Mouse (Mus musculus) forebrain, embryonic 15.5 days (tissue): ENCODE measurements around the gene Polr2b. TPM values are rescaled to one million over a fixed set of nuclear protein-coding genes. Genes with fewer than 3 reads are reported as not detected.

Source experiments
- ATAC-seq: fragments of 200-750 bp; cut with Nextera tagmentation; replicated peaks from 2 replicates; pipeline ENCODE4 v1.8.0; 2017; ENCODE audit warnings: mild to moderate bottlenecking, moderate TSS enrichment, moderate library complexity
- H3K27ac ChIP-seq: fragments of 300-500 bp; sonication (generic); replicated peaks from 2 replicates; pipeline ENCODE4 v1.5.1; 2015; ENCODE audit warnings: mild to moderate bottlenecking, inconsistent platforms
- H3K27me3 ChIP-seq: fragments of 300-500 bp; sonication (generic); 2 replicates; pipeline ENCODE4 v1.6.1; 2015; ENCODE audit warnings: inconsistent platforms
- H3K36me3 ChIP-seq: fragments of 300-500 bp; sonication (generic); 2 replicates; pipeline ENCODE4 v1.6.1; 2015; ENCODE audit warnings: mild to moderate bottlenecking, inconsistent platforms
- H3K4me1 ChIP-seq: fragments of 300-500 bp; sonication (generic); 2 replicates; pipeline ENCODE4 v1.6.1; 2015; ENCODE audit warnings: inconsistent platforms
- H3K4me2 ChIP-seq: fragments of 300-500 bp; sonication (generic); replicated peaks from 2 replicates; pipeline ENCODE4 v1.6.1; 2015; ENCODE audit warnings: mild to moderate bottlenecking, inconsistent platforms
- H3K4me3 ChIP-seq: fragments of 300-500 bp; sonication (generic); 2 replicates; pipeline ENCODE4 v1.5.1; 2015; ENCODE audit warnings: mild to moderate bottlenecking, inconsistent platforms
- H3K9ac ChIP-seq: fragments of 300-500 bp; sonication (generic); replicated peaks from 2 replicates; pipeline ENCODE4 v1.6.1; 2015; ENCODE audit warnings: mild to moderate bottlenecking, inconsistent platforms
- H3K9me3 ChIP-seq: fragments of 300-500 bp; sonication (generic); 2 replicates; pipeline ENCODE4 v1.6.1; 2016; ENCODE audit warnings: inconsistent platforms
- WGBS: fragments of 180-500 bp; shearing (Covaris S2); methylation state at CpG from one replicate; pipeline ENCODE4 v1.1.7; 2015; ENCODE audit warnings: mixed read lengths; 5-methylcytosine and 5-hydroxymethylcytosine counted together
- polyA plus RNA-seq: library from polyadenylated mRNA; unstranded; fragments of >200 nt; fragmentation: Nextera tagmentation; extraction: Ambion mirVana; gene quantifications from 2 replicates; pipeline ENCODE4 v1.2.1, GENCODE M21; 2015

The Polr2b gene
- polyA plus RNA-seq, 1 experiment from 2014 or later, result 78.5 TPM

GRCm38 (mm10) chr5:77367682-77368081, 57.7 kb downstream of the Polr2b start:
- Histone ChIP-seq H3K9ac (no peak overlapping the region), H3K9me3 (no peaks in the 10 kb centered on the region), H3K27me3 (no peaks in the 10 kb centered on the region), H3K4me3 (no peak overlapping the region), H3K27ac (no peak overlapping the region), H3K4me2 (no peak overlapping the region), H3K36me3 (no peaks in the 10 kb centered on the region), H3K4me1 (no peaks in the 10 kb centered on the region)
- WGBS, result 53% methylated on average over 12 of the region's 12 CpGs
- ATAC-seq, result no peak

DNA sequence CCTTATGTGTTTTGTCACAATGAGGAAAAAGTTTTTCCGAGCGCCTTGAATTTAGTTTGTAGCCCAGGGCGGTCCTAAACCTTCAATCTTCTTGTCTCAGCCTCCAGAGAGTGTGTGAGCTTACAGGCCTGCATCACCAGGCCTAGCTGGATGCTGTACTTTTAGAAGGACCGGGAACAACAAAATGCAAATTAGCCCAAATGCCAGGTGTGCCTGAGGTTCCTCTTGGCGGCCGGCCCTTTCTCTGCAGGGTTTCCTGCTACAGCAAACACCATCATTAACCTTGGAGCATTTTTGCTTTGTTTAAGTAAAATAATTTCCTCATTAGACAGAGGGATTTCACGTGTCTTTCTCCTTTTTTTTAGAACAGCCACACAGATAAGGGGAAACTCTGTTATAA, 58.2 kb downstream of the Polr2b start:
- no peak for ATAC-seq
- Histone ChIP-seq H3K27ac (no peak overlapping the region), H3K9ac (no peak overlapping the region), H3K4me1 (no peaks in the 10 kb centered on the region), H3K27me3 (no peaks in the 10 kb centered on the region), H3K4me3 (no peak overlapping the region), H3K9me3 (no peaks in the 10 kb centered on the region), H3K36me3 (no peaks in the 10 kb centered on the region), H3K4me2 (no peak overlapping the region)
- 29% methylated on average over 7 of the region's 7 CpGs for WGBS

DNA sequence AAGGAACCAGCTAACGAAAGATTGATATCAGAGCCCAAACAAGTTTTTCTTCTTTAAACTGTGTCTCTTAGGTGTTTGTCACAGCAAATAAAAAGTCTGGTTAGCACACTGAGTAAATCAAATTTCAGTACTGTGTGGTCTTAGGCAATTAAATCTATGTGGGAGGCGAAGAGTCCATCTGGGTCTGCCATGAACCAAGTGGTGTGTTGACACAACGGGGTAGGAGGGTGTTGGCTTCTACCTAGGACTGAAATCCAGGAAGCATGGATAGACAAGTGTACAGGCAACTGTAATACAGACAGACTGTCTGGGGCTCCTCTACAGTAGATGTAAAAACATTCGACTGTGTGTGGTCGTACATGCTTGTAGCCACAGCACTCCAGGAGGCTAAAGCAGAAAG, 59.4 kb downstream of the Polr2b start:
- H3K4me2 ChIP-seq, result no peak overlapping the region
- no peak overlapping the region for H3K27ac ChIP-seq
- no peaks in the 10 kb centered on the region for H3K9me3 ChIP-seq
- no peaks in the 10 kb centered on the region for H3K4me1 ChIP-seq
- H3K4me3 ChIP-seq, result no peak overlapping the region
- no peaks in the 10 kb centered on the region for H3K27me3 ChIP-seq
- H3K9ac ChIP-seq, result no peak overlapping the region
- no peak for ATAC-seq
- WGBS, result 85% methylated on average over 5 of the region's 5 CpGs
- H3K36me3 ChIP-seq, result no peaks in the 10 kb centered on the region

- Histone ChIP-seq H3K27ac (no peak overlapping the region), H3K9ac (no peak overlapping the region), H3K4me3 (no peak overlapping the region), H3K27me3 (no peaks in the 10 kb centered on the region), H3K4me2 (no peak overlapping the region), H3K36me3 (no peaks in the 10 kb centered on the region), H3K4me1 (no peaks in the 10 kb centered on the region), H3K9me3 (no peaks in the 10 kb centered on the region)
- ATAC-seq, result no peak
- WGBS, result 84% methylated on average over 5 of the region's 5 CpGs
These were observed 60.5 kb downstream of the Polr2b start for GRCm38 (mm10) chr5:77370378-77370892.

DNA sequence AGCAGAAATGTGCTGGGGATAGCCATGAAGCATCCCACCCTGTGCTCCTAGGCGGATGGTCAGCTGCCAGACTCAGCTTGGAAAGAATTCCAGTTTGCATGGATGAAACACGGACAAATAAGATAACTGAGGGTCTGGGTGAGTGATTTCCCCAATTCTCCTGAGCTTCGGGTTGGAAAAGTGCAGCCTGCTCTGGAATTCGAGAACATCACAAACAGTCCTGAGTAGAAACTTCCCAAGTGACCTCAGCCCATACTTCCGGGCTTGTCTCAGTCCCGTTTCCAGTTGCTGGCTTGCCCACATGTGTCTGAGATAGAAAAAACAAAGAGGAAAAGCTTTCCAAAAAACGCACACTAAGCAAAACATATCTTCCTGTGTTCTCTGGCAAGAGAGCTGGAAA, 62.3 kb downstream of the Polr2b start:
- Histone ChIP-seq H3K27ac (no peak overlapping the region), H3K9me3 (no peaks in the 10 kb centered on the region), H3K4me2 (no peak overlapping the region), H3K27me3 (no peaks in the 10 kb centered on the region), H3K36me3 (no peaks in the 10 kb centered on the region), H3K9ac (no peak overlapping the region), H3K4me1 (no peaks in the 10 kb centered on the region), H3K4me3 (no peak overlapping the region)
- 89% methylated on average over 7 of the region's 7 CpGs for WGBS
- no peak for ATAC-seq

DNA sequence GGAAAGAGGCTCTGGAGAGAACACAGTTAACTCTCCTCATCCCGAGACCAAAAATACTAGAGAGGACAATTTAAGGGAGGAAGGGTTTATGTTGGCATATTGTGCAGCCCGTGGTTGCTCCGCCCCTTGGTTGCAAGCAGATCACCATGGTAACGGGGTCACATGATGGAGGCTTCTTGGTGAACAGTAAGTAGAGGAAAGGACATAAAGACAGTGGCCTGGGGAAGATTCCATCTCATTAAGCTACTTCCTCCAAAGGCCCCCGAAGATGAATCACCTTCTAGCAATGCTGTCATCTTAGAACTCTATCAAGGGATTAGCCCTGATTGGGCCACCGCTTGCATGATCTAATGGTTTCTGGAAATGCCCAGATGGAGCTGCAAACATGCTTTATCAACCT, 62.8 kb downstream of the Polr2b start:
- H3K4me1 ChIP-seq, result no peaks in the 10 kb centered on the region
- H3K27ac ChIP-seq, result no peak overlapping the region
- 62% methylated on average over 6 of the region's 6 CpGs for whole genome bisulfite sequencing
- no peak overlapping the region for H3K4me2 ChIP-seq
- no peaks in the 10 kb centered on the region for H3K27me3 ChIP-seq
- no peak overlapping the region for H3K9ac ChIP-seq
- no peaks in the 10 kb centered on the region for H3K9me3 ChIP-seq
- no peak overlapping the region for H3K4me3 ChIP-seq
- no peaks in the 10 kb centered on the region for H3K36me3 ChIP-seq
- ATAC-seq, result no peak

DNA sequence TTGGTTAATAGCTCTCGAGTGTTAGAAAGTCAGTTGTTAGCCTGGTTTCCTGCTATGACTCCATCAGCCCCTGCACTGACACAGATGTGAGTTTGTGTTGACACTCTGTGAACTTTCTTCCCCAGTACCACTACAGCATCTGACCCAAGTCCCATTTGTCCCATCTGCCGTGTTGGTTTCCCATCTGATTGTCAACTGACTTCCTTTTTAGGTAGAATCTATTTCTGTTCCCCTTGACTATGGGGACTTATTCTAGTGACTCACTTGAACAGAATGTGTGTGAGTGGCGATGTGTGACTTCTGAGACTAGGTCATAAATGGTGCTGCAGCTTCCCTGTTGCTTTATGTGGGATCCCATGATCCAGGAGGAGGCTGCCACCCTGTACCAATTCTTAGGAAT, 65.0 kb downstream of the Polr2b start:
- 88% methylated on average over 3 of the region's 3 CpGs for WGBS

GRCm38 (mm10) chr5:77375546-77375945, 65.6 kb downstream of the Polr2b start:
- H3K27me3 ChIP-seq, result no peaks in the 10 kb centered on the region
- ATAC-seq, result no peak
- H3K36me3 ChIP-seq, result no peaks in the 10 kb centered on the region
- H3K9ac ChIP-seq, result no peak overlapping the region
- no peaks in the 10 kb centered on the region for H3K4me1 ChIP-seq
- WGBS, result 77% methylated on average over 4 of the region's 4 CpGs
- no peak overlapping the region for H3K4me3 ChIP-seq
- no peaks in the 10 kb centered on the region for H3K9me3 ChIP-seq
- H3K4me2 ChIP-seq, result no peak overlapping the region
- no peak overlapping the region for H3K27ac ChIP-seq

More for the DNA sequence above, 65.0 kb downstream of the Polr2b start:
- Histone ChIP-seq H3K27me3 (no peaks in the 10 kb centered on the region), H3K4me2 (no peak overlapping the region), H3K9me3 (no peaks in the 10 kb centered on the region), H3K4me3 (no peak overlapping the region), H3K27ac (no peak overlapping the region), H3K36me3 (no peaks in the 10 kb centered on the region), H3K9ac (no peak overlapping the region), H3K4me1 (no peaks in the 10 kb centered on the region)
- no peak for ATAC-seq

DNA sequence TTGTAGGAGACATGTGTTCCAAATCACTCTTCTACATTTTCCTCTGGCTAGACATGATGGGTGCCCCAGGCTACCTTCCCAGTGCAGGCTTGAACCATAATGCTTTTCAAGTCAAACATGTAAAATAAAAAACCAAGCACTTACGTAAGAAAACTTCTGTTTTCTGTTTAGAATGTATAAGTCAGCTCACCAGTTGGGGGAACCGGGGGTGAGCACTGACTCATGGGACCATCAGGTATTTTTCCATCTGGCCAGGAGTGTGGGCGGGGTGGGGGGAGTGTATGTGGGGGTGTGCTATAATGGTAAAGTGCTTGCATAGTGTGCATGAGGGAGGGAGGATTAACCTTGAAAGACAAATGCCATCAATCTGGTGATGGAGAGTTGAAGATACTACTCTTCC, 68.1 kb downstream of the Polr2b start:
- no peak overlapping the region for H3K4me2 ChIP-seq
- H3K27ac ChIP-seq, result no peak overlapping the region
- no peaks in the 10 kb centered on the region for H3K36me3 ChIP-seq
- no peaks in the 10 kb centered on the region for H3K27me3 ChIP-seq
- H3K9ac ChIP-seq, result no peak overlapping the region
- H3K4me1 ChIP-seq, result no peaks in the 10 kb centered on the region
- WGBS, result 92% methylated on average over 3 of the region's 3 CpGs
- H3K9me3 ChIP-seq, result no peaks in the 10 kb centered on the region
- ATAC-seq, result no peak
- H3K4me3 ChIP-seq, result no peak overlapping the region

DNA sequence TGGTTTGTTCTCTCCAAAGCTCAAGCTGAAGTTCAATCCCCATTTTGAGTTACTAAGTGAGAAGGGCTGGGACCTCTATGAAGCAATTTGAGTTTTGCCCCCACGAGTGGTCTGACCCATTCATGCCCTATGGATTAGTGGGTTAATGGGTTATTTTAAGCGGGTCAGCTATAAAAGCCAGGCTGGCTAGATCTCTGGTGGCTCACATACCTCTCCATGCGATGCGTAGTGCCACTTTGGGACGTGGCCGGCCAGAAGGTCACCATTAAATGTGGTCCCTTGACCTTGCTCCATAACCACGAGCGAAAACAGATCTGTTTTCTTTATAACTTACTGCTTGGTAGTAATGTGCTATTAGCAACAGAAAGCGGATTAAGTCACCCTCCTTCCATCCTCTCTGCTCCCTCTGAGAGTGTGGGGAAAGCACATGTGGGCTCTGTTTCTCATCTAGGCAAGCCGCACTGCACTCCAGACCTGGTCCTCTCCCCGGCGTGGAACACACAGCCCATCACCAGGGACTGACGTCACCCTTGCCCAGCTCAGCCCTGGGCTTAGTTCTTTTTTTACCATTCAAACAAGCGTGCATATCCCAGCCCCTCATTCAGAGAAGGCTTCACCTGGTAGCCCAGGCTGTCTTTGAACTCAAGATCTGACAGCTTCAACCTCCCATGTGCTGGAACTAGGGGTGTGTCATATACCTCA, 69.6 kb downstream of the Polr2b start:
- H3K9me3 ChIP-seq, result no peaks in the 10 kb centered on the region
- H3K36me3 ChIP-seq, result no peaks in the 10 kb centered on the region
- no peak overlapping the region for H3K4me3 ChIP-seq
- H3K27ac ChIP-seq, result no peak overlapping the region
- H3K27me3 ChIP-seq, result no peaks in the 10 kb centered on the region
- ATAC-seq, result no peak
- H3K4me1 ChIP-seq, result no peaks in the 10 kb centered on the region
- no peak overlapping the region for H3K9ac ChIP-seq
- WGBS, result 78% methylated on average over 14 of the region's 14 CpGs
- H3K4me2 ChIP-seq, result no peak overlapping the region

DNA sequence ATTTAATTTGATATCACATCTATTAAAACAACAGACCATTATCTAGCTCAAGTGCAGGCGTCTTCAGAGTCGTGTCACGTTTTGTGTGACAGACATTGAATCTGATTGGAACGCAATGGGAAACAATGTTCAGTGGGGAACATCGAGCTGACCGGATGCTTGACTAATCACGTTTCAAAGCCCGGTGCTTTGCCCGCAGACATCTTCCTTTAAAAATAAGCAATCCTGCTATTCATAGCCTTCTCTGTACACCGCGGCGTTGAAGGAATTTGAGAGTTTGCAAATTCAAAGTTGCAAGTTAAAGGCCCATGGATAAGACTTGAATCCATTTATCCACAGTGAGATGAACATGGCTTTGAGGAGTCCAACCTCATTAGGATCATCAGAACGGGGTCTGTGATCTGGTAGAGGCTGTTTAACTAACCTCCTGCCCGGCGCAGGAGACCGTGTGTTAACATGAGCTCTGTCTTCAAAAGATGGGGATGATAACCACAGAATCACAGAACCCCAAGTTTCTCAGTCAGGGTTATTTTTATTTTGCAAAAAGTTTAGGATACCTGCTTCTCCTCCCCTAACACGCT, 70.5 kb downstream of the Polr2b start:
- H3K36me3 ChIP-seq, result no peaks in the 10 kb centered on the region
- no peaks in the 10 kb centered on the region for H3K9me3 ChIP-seq
- H3K4me1 ChIP-seq, result no peaks in the 10 kb centered on the region
- H3K9ac ChIP-seq, result no peak overlapping the region
- no peak for ATAC-seq
- no peaks in the 10 kb centered on the region for H3K27me3 ChIP-seq
- no peak overlapping the region for H3K4me2 ChIP-seq
- no peak overlapping the region for H3K27ac ChIP-seq
- no peak overlapping the region for H3K4me3 ChIP-seq
- 84% methylated on average over 17 of the region's 17 CpGs for WGBS

GRCm38 (mm10) chr5:77381283-77381682, 71.3 kb downstream of the Polr2b start:
- WGBS, result 93% methylated on average over 7 of the region's 7 CpGs
- Histone ChIP-seq H3K9me3 (no peaks in the 10 kb centered on the region), H3K4me3 (no peak overlapping the region)

DNA sequence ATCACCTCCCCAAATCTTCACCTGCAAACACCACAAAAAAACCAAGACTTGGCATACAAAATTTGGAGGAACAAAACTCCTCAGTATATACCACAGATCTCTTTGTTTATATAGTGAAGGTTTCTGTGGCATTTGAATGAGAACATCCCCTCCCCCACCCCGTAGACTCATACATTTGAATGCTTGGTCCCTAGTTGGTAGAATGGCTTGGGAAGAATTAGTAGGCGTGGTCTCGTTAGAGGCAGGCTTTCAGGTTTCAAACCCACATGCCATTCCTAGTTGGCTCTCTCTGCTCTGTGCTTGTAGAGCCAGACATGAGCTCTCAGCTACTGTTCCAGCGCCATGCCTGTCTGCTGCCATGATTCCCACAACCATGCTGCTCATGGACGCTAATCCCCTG, 71.7 kb downstream of the Polr2b start:
- H3K36me3 ChIP-seq, result no peaks in the 10 kb centered on the region
- H3K4me3 ChIP-seq, result no peak overlapping the region
- H3K27me3 ChIP-seq, result no peaks in the 10 kb centered on the region
- no peak for ATAC-seq
- no peak overlapping the region for H3K9ac ChIP-seq
- 54% methylated on average over 5 of the region's 5 CpGs for WGBS
- no peak overlapping the region for H3K27ac ChIP-seq
- no peak overlapping the region for H3K4me2 ChIP-seq
- H3K4me1 ChIP-seq, result no peaks in the 10 kb centered on the region
- H3K9me3 ChIP-seq, result no peaks in the 10 kb centered on the region

More at GRCm38 (mm10) chr5:77381283-77381682, 71.3 kb downstream of the Polr2b start:
- H3K27me3 ChIP-seq, result no peaks in the 10 kb centered on the region
- H3K27ac ChIP-seq, result no peak overlapping the region
- no peaks in the 10 kb centered on the region for H3K36me3 ChIP-seq
- ATAC-seq, result no peak
- no peak overlapping the region for H3K4me2 ChIP-seq
- H3K4me1 ChIP-seq, result no peaks in the 10 kb centered on the region
- H3K9ac ChIP-seq, result no peak overlapping the region
